Comparison of ENCODE assay signal across 17 mouse cellular contexts in genomic region chr5:121124208-121125185, GRCm38 (mm10).
A peak's percentile ranks its signal among the peaks of the same experiment; 100 is the strongest.
DNase-seq lines count a peak whose midpoint lies in the region; ATAC-seq and TF ChIP-seq lines count a peak whose summit lies in the region.
"Had no signal": no experiment of that assay in that cellular context is flagged by ENCODE, and none has a peak within 500 bp of the region (broad histone marks: within the 10 kb centered on the region; RNA-seq: fewer than 3 reads in every experiment).

No protein-coding gene starts in this region.

- no peak overlapping the region for H3K9ac ChIP-seq in hindbrain, embryonic 16.5 days (ENCODE audit: low read depth, low read length)
- H3K9ac ChIP-seq: heart, embryonic 12.5 days; hindbrain, embryonic 15.5 days; liver, embryonic 14.5 days; neural tube, embryonic 15.5 days had no signal

- no peak for TF ChIP-seq POLR2A in spleen, adult 2 months (IDR thresholded peaks at IDR 0.05; ENCODE audit: low read depth, low read length)

- no peak for ATAC-seq in hindbrain, embryonic 16.5 days
- ATAC-seq in common myeloid progenitor, adult 5-6 weeks (replicated peaks; ENCODE audit: low read depth, poor library complexity, severe bottlenecking), result peak; percentile 72
- ATAC-seq: Patski had no signal

- DNase-seq in hindbrain, embryonic 10.5 days (ENCODE audit: low spot score), result no peak
- no peak for DNase-seq in spleen, adult 2 months (ENCODE audit: low read depth in 1 of 2, low spot score in 2 of 2)
- DNase-seq in spleen, postnatal 10 days (ENCODE audit: low spot score in 2 of 2), result no peak
- DNase-seq in frontal cortex, postnatal 10 days (ENCODE audit: low spot score in 2 of 2), result no peak
- no peak for DNase-seq in adrenal gland, postnatal 36 days
- no peak for DNase-seq in lung, postnatal 36 days
- DNase-seq: gastrocnemius, postnatal 36 days; kidney, adult 9 months; lung, postnatal 4 days; retina, postnatal 1 day had no signal

- H3K4me3 ChIP-seq in hindbrain, embryonic 10.5 days, result no peak overlapping the region
- H3K4me3 ChIP-seq in hindbrain, embryonic 16.5 days (ENCODE audit: low read length), result no peak overlapping the region
- no peak overlapping the region for H3K4me3 ChIP-seq in spleen, adult 2 months (ENCODE audit: extremely low read depth, insufficient read depth, insufficient read length)
- H3K4me3 ChIP-seq: heart, embryonic 12.5 days; hindbrain, embryonic 15.5 days; neural tube, embryonic 15.5 days had no signal

- no peaks in the 10 kb centered on the region for H3K9me3 ChIP-seq in hindbrain, embryonic 10.5 days
- no peaks in the 10 kb centered on the region for H3K9me3 ChIP-seq in hindbrain, embryonic 16.5 days (ENCODE audit: control insufficient read depth, low read length)
- H3K9me3 ChIP-seq: hindbrain, embryonic 15.5 days; neural tube, embryonic 15.5 days had no signal

- WGBS in hindbrain, embryonic 10.5 days, result 76% methylated on average over 5 of the region's 5 CpGs
- 75% methylated on average over 5 of the region's 5 CpGs for WGBS in hindbrain, embryonic 16.5 days
- WGBS in spleen, adult 2 months, result 33% methylated on average over 5 of the region's 5 CpGs

- H3K36me3 ChIP-seq in hindbrain, embryonic 10.5 days, result peaks cover 15% of the 10 kb centered on the region
- no peaks in the 10 kb centered on the region for H3K36me3 ChIP-seq in hindbrain, embryonic 16.5 days (ENCODE audit: control insufficient read depth, insufficient read depth, low read length)
- no peaks in the 10 kb centered on the region for H3K36me3 ChIP-seq in spleen, adult 2 months (ENCODE audit: control insufficient read depth, insufficient read depth, low read length)
- H3K36me3 ChIP-seq: hindbrain, embryonic 15.5 days had no signal

- H3K27me3 ChIP-seq in hindbrain, embryonic 10.5 days (ENCODE audit: insufficient read depth, poor library complexity, severe bottlenecking), result no peaks in the 10 kb centered on the region
- H3K27me3 ChIP-seq in hindbrain, embryonic 16.5 days (replicated peaks; ENCODE audit: control insufficient read depth, insufficient read depth, low read length), result no peaks in the 10 kb centered on the region
- no peaks in the 10 kb centered on the region for H3K27me3 ChIP-seq in spleen, adult 2 months (ENCODE audit: control insufficient read depth, insufficient read depth, low read length)
- H3K27me3 ChIP-seq: heart, embryonic 12.5 days; hindbrain, embryonic 15.5 days; neural tube, embryonic 15.5 days; Patski had no signal

- H3K4me1 ChIP-seq in hindbrain, embryonic 10.5 days (replicated peaks), result no peaks in the 10 kb centered on the region; the same call in 1 of the 2 replicates
- peaks cover 4% of the 10 kb centered on the region for H3K4me1 ChIP-seq in hindbrain, embryonic 16.5 days (ENCODE audit: control insufficient read depth, insufficient read depth, low read depth, low read length)
- H3K4me1 ChIP-seq in spleen, adult 2 months (ENCODE audit: control insufficient read depth, insufficient read depth, insufficient read length), result peaks cover 18% of the 10 kb centered on the region; the same call in 1 of the 2 replicates
- H3K4me1 ChIP-seq: heart, embryonic 12.5 days had no signal

- no peak for TF ChIP-seq CTCF in spleen, adult 2 months (IDR thresholded peaks at IDR 0.05; ENCODE audit: extremely low read depth, insufficient read depth, insufficient read length, insufficient replicate concordance)

- H3K27ac ChIP-seq in hindbrain, embryonic 10.5 days, result peak overlapping the region; percentile 16; the same call in 1 of the 2 replicates
- no peak overlapping the region for H3K27ac ChIP-seq in hindbrain, embryonic 16.5 days (ENCODE audit: low read depth, low read length)
- 0 out of 2 replicates have a peak overlapping the region, but pooled peaks have one; percentile 17 for H3K27ac ChIP-seq in spleen, adult 2 months (ENCODE audit: insufficient read depth, low read length)
- H3K27ac ChIP-seq: hindbrain, embryonic 15.5 days; liver, embryonic 14.5 days; neural tube, embryonic 15.5 days had no signal

- H3K4me2 ChIP-seq in hindbrain, embryonic 16.5 days (ENCODE audit: low read length), result no peak overlapping the region
- H3K4me2 ChIP-seq: heart, embryonic 12.5 days; hindbrain, embryonic 15.5 days; neural tube, embryonic 15.5 days had no signal
